Mouse (Mus musculus): ENCODE measurements around the gene Serinc5. TPM values are rescaled to one million over a fixed set of nuclear protein-coding genes. Genes with fewer than 3 reads are reported as not detected.

The Serinc5 gene
- total RNA-seq, 2 experiments from 2014 or later: 71.1 to 78.5 TPM

DNA sequence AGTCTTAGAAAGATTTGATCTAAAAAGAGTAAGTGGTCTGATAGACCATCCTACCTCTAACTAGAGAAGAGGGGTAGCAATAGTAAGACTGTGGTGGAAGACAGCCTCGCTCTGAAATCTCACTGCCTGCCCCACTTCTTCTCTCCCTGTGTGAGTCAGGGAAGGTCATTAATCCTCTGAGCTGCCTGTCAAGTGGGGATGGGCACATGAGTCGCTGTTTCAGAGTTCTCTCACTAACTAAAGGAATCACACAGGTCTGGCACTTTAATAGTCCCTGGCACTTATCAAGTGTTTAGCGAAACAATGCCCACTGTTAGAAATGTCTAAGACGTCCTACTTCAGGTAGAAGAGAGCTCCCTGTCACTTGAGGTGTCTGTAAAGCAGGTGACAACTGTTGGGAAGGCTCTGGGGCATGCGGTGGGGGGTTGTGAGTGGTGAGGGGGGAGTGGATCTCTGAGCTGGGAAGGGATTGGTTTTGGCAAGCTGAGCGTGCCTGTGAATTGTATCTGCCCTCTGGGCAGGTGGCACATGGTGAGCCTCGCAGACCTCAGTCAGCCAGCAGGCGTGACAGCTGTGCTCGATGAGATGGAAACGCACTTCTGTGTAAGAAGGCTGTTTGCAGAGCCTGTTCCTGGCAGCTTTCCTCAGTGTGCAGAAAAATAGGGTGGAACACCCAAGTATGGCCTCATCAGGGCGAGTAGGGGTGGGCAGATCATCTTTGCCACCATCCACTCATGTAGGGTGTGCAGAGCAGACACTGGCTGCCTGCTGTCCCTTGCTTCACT is 125.8 kb downstream of the Serinc5 start:
- no peak for DNase-seq (ENCODE audit: extremely low spot score in 1 of 2, low spot score in 1 of 2)

DNA sequence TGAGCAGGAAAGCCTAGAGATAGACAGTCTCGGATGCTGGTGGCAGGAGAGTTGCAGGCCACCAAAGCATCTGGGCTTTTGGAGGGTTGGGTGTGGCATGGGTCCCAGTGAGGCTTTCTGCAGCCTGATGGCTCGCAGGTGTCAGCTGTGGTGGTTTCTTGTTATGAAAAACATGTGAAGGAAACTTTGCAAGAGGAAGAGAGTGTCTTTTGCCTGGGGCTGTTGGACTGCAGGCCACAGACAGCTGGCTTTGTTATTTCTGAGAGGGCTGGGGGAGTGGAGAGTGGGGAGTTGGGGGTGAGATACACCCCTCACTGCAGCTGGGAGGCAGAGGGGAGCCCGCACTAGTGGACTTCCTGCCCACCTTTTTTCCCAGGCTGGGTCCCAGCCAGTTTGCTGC is 127.9 kb downstream of the Serinc5 start:
- no peak for DNase-seq (ENCODE audit: extremely low spot score in 1 of 2, low spot score in 1 of 2)

DNA sequence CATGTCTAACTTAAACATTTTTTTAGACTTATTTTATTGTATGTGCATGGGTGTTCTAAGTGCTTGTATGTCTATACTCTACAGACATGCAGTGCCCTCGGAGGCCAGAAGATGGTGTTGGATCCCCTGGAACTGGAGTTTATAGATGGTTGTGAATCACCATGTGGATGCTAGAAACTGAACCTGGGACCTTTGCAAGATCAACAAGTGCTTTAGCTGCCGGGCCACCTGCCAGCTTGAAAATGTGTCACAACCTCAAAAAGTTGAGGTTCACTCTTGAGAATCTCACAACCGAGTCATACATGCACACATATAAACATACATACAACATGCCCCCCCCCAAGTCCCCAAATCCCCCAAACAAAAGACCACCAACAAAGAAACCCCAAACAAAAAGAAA is 129.0 kb downstream of the Serinc5 start:
- no peak for DNase-seq (ENCODE audit: extremely low spot score in 1 of 2, low spot score in 1 of 2)

DNA sequence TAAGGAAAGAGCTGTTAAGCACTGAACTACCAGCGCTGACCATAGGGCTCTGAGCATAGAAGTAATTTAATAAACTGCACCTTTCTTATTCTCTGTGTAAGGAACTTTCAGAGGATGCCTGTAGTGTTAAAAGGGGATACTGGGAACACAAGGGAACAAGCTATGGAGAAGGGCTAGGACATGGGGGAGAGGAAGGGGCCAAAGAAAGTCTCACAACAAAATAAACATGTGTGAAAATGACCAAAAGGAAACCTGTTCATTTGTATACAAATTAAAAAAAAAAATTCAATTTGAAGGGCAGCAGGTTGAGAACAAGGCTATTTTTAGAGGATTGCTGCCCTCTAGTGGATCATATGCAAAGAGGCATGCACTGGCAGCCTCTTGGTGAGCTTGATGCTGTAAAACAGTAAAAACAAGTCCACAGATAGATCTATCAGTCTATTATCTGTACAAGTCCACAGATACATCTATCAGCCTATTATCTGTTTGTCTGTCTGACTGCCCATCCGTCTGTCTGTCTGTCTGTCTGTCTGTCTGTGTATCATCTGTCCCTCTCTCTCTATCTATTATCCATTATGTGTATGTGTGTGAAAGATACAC is 129.9 kb downstream of the Serinc5 start:
- DNase-seq (ENCODE audit: extremely low spot score in 1 of 2, low spot score in 1 of 2): no peak

DNA sequence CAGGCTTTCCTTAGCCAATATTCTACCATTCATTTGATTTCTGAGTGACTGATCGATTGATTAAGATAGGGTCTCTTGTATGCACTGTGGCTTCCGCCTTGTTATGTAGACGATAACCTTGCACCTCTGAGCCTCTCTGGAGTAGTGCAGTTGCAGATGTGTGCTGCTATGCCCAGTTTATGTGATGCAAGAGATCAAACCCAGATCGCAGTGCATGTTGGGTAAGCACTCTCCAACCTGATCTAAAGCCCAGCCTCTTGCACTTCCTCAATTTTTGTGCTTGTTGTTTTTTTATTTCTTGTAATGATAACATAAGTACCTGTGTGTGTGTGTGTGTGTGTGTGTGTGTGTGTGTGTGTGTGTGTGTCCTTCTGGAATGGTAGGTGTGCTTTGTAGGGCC is 132.0 kb downstream of the Serinc5 start:
- no peak for DNase-seq (ENCODE audit: extremely low spot score in 1 of 2, low spot score in 1 of 2)

DNA sequence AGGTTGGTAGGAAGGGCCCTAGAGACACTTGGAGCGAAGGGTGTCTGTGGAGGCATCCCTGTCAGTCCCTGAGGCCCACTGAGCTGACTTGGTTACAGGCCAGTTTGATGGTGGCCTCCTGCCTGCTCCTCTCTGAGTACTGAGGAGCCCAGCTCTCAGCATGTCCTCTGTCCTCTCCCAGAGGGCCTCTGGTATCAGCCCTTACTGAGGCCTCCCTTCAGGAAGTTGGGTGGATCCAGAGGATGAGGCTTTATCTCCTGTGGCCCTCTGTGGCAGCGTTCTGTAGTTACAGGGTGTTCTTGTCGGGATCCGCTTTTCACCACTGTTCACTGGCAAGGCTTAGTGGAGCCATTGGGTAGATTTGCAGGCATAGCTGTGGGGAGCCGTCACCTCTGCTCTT is 132.4 kb downstream of the Serinc5 start:
- no peak for DNase-seq (ENCODE audit: extremely low spot score in 1 of 2, low spot score in 1 of 2)

DNA sequence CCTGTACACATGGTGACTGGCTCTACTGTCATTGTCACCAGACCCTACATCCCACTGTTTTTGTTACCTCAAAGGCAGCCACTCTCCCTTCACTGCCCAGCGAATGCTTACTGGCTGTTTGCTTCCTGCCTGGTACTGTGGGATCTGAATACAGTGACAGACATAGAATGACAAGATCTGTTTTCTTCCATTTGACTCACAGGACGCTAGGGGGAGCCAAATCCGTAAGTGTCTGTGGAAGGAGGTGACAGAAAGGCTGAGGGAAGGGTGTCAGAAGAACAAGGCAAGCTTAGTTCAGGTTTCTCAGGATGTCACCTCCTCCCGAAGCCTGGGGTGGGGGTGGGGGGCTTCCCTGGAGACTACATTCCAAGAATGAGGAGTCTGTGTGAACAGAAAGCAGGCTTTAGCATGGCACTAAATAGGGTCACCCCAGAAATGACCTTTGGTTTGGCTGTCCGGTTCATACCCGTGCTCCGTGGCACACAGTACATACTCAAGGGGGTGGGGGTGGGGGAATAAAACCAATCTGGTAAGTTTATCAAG is 140.2 kb downstream of the Serinc5 start:
- peak; percentile 62 to 85 for DNase-seq (ENCODE audit: extremely low spot score in 1 of 2, low spot score in 1 of 2)

DNA sequence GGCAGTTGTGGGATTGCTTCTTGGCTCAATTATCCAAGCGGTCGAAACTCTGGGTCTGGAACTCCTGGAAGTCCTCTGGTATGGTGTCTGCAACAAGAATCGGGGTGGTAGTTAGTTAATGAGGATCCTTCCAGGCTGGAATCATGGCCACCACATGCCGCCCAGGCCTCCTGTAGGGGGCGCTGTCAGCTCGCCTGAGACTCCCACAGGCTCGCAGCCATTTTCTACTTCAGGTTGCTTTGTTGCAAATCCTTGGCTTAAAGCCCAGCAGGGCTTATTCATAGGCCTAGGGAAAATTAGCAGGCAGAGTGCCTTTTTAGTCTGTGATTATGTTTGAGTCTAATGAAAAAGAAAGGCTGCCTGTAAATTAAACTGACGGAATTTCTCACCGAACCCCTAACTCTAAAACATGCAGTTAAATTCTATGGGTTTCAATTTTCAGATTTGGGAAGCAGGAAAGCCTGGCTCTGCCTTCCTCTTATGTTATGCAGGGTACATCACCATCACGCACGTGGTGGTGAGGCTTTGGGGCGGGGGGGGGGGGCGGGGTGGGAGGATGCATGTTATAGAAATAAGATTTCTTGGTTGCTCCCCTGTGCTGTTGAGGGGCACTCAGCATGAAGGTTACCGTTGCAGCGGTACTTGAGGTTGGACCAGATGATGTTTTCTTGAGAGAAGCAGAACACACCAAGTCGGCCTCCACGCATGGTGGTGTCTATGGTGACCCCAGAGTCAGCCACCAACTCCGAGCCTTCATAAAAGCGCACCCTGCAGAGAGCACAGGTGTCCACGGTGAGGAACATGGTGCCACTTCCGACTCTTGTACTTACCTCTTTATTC is 141.1 kb downstream of the Serinc5 start:
- DNase-seq (ENCODE audit: extremely low spot score in 1 of 2, low spot score in 1 of 2): peak; percentile 93 to 97

DNA sequence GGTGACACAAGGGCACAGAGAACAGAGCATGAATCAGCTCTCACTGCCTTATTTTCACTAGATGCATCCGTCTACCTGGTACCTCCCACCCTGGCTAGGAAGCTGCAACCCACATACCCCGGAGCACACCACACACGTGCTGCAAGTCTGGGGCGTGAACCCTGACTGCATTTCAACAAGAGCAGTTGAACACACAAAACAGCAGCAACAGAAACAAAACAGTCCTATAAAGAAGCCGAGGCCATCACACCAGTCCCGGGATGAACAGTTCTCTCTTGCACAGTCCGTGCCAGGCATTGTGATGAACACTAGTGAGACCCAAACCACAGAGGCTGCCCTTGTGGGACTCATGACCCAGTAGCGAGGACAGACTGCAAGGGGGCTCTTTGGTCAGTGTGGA is 142.8 kb downstream of the Serinc5 start:
- DNase-seq (ENCODE audit: extremely low spot score in 1 of 2, low spot score in 1 of 2): no peak

DNA sequence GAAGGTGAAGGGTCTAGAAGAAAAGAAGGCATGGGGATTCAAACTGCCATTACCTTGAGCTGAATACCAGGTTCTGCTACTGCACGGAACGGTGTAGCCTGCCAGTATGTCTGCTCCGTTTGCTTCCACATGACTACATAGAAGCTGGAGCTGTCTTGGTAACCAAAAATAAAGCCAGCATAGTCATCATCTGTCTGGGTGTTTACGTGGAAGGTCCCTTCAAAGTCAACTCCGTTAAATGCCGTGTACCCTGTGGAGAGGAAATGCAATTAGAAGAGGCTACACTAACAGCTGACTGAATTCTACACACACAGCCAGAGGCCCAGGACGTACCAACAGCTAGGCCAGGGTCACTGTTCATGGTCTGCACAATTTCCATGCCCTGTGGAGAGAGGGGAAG is 144.1 kb downstream of the Serinc5 start:
- peak in 1 of 2 experiments; percentile 4 for DNase-seq (ENCODE audit: extremely low spot score in 1 of 2, low spot score in 1 of 2)

DNA sequence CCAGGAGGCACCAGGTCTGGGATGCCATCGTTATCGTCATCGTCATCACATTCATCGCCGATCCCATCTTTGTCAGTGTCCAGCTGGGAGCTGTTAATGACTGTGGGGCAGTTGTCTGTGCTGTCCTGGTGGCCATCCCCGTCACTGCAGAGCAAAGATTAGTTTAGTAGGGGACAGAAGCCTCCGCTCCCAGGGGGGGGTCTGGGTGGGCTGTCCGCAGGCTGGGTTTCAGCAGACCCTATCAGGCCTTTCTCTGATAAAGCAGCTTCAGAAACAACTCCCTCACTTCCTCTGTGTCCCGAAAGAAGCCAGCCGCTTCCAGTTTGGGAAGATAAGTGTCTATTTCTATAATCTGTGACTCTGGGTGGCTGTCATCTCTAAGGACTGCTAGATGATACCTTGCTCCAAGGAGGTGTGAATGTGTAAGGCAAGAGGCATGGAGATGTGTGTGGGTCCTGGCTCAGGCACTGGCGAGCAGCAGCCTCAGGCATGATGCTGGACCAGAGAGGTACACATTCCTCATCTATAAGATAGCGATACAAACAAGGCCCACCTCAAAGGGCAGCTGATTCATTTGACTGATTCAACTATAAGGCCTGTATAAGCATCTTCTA is 147.2 kb downstream of the Serinc5 start:
- no peak for DNase-seq (ENCODE audit: extremely low spot score in 1 of 2, low spot score in 1 of 2)

DNA sequence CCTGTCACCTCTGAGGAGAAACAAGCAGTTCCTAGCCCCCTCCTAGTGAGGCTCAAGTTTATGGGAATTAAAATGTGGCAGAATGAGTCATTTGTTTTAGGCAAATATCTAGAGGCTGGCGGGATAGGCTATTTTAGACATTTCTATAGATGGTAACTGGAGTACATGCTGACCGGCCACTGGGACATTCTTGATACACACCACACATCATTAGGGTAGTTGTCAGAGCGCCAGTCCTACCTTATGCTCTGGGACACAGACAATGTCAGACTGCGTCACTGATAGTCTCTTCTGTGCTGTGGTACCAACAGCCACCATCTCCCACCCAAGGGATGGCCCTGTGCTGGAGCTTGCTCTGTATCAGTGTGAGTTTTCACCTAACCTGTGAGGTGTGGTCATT is 148.2 kb downstream of the Serinc5 start:
- no peak for DNase-seq (ENCODE audit: extremely low spot score in 1 of 2, low spot score in 1 of 2)

DNA sequence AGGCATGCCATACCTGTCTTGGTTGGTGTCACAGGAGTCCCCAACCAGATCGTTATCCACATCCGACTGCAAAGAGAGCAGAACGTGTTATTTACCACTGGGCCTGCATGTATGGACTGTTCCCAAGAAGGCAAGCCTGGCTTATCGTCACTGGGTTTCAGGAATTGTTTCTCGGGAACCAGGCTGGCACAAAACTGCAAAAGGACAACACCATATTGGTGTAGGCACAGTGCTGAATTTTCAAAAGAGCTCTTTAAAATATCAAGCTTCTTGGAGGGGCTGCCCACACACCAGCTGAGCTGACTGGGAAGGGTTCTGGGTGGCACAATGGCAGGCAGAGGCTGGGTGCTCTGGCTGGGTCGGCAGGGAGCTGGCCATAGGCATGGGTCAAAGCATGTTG is 149.6 kb downstream of the Serinc5 start:
- no peak for DNase-seq (ENCODE audit: extremely low spot score in 1 of 2, low spot score in 1 of 2)

Other genes with a start within 250 kb of the Serinc5 start
- gene Ankrd34b, start 185.2 kb upstream of the Serinc5 start, total RNA-seq (2021): 10 to 100 TPM; 13.7 to 14.2 TPM
- gene Fam151b, start 127.1 kb upstream of the Serinc5 start, total RNA-seq (2021): 10 to 100 TPM; 10.4 to 11.6 TPM
- gene Zfyve16, start 80.2 kb upstream of the Serinc5 start, total RNA-seq (2021): 10 to 100 TPM; 15.4 to 21.7 TPM
- not detected for gene Spz1, start 34.9 kb upstream of the Serinc5 start, total RNA-seq (2021)
- gene Thbs4, start 183.7 kb downstream of the Serinc5 start, total RNA-seq (2021): 10 to 100 TPM; 21.0 to 22.9 TPM
- 10 to 100 TPM; 31.6 to 33.7 TPM for gene Mtx3, start 233.7 kb downstream of the Serinc5 start, total RNA-seq (2021)

All from layer of hippocampus, postnatal 25 days (tissue).